Mouse (Mus musculus) lung, postnatal 0 days (tissue): ENCODE data around the gene Rhpn2.

ENCODE experiments used
- CTCF ChIP-seq: IDR thresholded peaks from 2 replicates; pipeline ENCODE4 v1.5.1; 2016; ENCODE audit warnings: antibody characterized with exemption, mild to moderate bottlenecking
- EP300 ChIP-seq: IDR thresholded peaks from 2 replicates; pipeline ENCODE4 v1.6.1; 2016; ENCODE audit warnings: antibody characterized with exemption, mild to moderate bottlenecking, control low read depth

GRCm38 (mm10) chr7:35299656-35300055 lies 34.3 kb upstream of the Rhpn2 start:
- TF ChIP-seq EP300 (no peak), CTCF (no peak)
